Mouse (Mus musculus) brown adipose tissue, adult 24 weeks (tissue): ENCODE data around the gene Ccl9. TPM values are rescaled to one million over a fixed set of nuclear protein-coding genes. Genes with fewer than 3 reads are reported as not detected.

Experiments
- H3K27ac ChIP-seq: fragments of 200-500 bp; replicated peaks from 2 replicates; pipeline ENCODE4 v1.5.1; 2012; ENCODE audit warnings: low read depth, mild to moderate bottlenecking, low read length
- H3K4me1 ChIP-seq: fragments of 200-500 bp; 2 replicates; pipeline ENCODE4 v1.6.1; 2012; ENCODE audit warnings: low read length, mixed read lengths; ENCODE audit not compliant: control insufficient read depth, insufficient read depth, insufficient read length
- H3K4me3 ChIP-seq: fragments of 200-500 bp; 2 replicates; pipeline ENCODE4 v1.5.1; 2012; ENCODE audit warnings: low read depth, mild to moderate bottlenecking, low read length, moderate library complexity; ENCODE audit not compliant: insufficient read depth
- polyA plus RNA-seq: library from polyadenylated mRNA; stranded (reverse); fragments of >200 nt; gene quantifications from 2 replicates; pipeline ENCODE4 v1.2.4, GENCODE M21; 2012; ENCODE audit not compliant: missing spikeins, insufficient read depth, insufficient read length

Gene Ccl9
- polyA plus RNA-seq, 1 experiment = 13.7 TPM

DNA sequence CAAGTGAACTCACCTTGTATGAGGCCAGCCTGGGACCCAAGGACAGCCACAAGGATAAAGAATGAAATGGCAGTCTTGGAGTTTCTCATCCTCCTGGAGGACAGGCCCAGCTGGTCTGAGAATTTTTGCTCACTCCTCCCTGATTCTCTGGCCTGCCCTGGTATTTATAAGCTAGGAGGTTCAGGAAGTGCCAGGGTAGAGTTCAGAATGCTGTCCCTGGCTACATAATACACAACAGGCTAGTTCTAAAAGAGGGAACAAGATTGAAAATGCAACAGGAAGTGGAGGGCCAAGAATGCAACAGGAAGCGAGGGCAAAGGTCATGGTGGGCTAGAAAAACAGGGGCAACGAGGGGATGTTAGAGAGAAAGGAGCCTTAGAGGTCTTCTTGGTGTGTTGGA is 14.4 kb upstream of the Ccl9 start, which contains the start of gene Ccl6:
Gene Ccl6 (minus strand): TSS at position 235 of the 400 bp plus-strand sequence.
- Histone ChIP-seq H3K4me1 (no peaks in the 10 kb centered on the region), H3K4me3 (peak within 1 kb of the TSS; percentile 44), H3K27ac (peak within 1 kb of the TSS; percentile 76)

DNA sequence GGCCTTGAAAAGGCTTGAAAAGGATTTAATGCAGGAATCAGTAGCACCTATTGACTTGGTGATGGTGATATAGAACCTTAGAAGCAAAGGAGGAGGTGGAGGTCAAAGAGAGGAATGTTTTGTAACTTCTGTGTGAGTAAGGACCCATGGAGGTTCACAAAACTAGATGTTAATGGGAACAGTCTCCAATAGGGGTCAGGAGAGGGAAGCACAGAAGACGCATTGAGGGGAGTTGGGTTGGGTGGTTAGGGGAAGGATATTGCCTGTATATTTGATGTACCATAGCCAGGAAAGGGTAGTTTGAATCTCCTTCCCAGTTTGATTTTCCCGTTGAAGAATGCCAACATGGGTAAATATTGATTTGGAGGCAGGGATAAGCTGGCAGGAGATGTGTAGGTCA is 5.8 kb upstream of the Ccl9 start:
- Histone ChIP-seq H3K4me1 (0 out of 2 replicates have a peak, but pooled peaks cover 7% of the 10 kb centered on the region), H3K27ac (no peak overlapping the region), H3K4me3 (no peak overlapping the region)

DNA sequence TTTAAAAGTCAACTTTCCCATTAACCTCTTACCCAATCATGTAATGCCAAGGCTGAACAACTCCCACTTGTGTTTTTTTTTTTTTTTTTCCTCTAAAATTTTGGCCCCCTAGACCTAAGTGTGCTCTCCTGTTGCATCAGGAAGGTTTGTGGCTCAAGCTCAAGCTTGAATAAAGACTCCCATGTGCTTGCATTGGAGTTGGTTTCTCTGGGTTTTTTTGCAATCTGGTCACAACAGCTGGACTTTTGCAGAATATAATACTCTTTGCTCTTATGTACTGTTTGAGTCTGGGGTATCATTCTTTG is 5.0 kb upstream of the Ccl9 start:
- 0 out of 2 replicates have a peak, but pooled peaks cover 7% of the 10 kb centered on the region for H3K4me1 ChIP-seq
- no peak overlapping the region for H3K4me3 ChIP-seq
- H3K27ac ChIP-seq = no peak overlapping the region

DNA sequence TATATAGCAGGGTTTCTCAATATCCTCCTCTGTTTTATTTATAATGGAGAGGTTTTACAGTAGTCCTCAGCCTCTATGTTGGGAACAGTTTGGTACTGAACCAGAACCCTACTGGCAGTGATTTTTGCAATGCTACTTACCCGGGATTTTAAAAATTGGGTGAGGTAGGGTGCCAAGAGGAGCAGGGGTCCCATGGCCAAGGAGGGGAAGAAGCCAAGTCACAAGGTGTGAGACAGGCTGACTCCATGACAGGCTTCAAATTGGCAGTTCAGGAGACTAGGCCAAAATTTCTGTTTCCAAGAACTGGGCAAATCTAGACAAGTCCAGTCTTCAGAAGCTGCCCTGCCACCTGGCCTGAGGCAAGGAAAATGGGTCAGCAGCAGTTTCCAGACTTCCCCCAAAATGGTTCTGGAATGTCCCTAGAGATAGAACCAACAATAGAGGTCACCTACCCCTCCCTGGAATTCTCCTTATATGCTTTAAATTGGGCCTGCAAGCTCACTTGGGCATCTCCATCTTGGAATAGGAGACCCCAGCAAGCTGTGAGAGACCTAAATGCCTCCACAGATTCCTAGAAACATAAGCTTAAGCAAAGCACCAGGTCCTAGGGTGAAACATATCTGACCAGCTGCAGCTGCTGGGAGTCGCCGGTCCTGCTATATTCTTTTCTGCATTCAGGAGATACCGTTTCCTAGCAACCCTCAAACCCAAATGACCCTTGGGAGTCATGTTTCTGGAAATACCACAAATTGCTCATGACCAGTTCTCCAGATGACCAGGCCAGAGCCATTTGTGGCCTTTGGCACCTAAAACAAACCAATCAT is 4.4 kb upstream of the Ccl9 start:
- 0 out of 2 replicates have a peak, but pooled peaks cover 7% of the 10 kb centered on the region for H3K4me1 ChIP-seq
- H3K4me3 ChIP-seq = no peak overlapping the region
- no peak overlapping the region for H3K27ac ChIP-seq

DNA sequence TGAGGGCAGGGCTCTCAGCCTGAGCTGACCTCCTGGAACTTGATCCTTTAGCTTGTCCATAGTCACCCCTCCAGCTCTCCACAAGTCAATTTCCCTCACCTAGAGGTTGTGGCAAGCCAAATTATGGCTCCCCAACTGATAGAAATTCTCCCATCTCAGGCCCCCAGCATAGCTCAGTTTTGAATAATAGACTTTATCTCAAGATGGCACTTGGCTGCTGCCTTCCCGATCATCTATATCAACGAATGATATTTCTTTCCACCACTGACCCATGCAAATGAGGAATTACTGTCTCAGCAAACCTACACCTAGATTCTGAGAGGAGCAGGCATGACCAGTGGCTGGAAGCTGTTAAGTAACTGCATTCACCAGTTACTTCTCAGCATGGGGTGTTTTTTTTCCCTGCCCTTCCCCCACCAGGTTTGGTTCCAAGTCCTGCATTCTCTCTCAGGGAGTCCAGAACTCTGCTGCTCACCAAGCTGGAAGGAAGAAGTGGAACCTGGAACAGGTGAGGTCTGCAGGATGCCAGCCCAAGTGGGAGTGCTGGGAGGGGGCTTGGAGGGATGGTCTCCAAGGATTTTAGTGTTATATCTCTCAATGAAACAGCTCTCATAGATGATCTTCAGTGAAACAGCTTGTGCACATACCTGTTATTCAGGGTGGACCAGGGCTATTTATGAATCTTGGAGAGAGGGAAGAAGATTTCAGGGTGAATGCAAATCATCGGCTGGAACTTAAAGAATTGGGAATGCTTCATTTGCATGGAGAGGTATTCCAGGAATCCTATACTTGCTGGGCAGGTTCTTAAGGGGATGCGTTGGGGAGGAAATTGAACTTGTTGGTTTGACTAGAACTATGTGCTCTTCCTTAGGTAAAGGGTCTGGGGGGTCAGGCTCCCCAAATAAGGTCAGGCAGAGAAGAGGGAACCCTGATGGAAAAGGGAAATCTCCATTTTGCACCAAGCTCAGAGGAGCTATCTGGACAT is 3.5 kb upstream of the Ccl9 start:
- Histone ChIP-seq H3K4me1 (0 out of 2 replicates have a peak, but pooled peaks cover 7% of the 10 kb centered on the region), H3K4me3 (no peak overlapping the region), H3K27ac (no peak overlapping the region)

DNA sequence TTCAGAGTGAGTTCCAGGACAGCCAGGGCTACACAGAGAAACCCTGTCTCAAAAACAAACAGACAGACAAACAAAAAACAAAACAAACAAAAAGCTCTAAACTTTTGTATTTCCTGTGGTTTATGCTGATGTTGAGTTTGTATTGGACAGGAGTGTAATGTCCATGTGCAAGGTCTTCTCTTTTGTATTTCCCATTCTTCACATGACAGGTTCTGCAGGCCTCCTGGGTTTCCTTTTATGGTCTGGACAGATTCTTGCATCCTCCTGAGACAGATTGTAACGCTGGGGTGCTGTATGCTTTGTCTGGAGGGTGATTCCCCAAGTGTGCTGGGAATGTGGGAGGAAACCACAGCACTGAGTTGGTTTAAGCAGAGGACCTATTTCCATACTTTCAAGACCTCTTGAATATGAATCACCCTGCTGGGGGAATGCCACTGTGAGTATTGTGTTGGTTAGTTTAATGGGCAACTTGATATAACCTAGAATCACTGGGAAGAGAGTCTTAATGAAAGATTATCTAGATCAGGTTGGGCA is 2.3 kb upstream of the Ccl9 start:
- Histone ChIP-seq H3K4me1 (0 out of 2 replicates have a peak, but pooled peaks cover 7% of the 10 kb centered on the region), H3K27ac (no peak overlapping the region), H3K4me3 (no peak overlapping the region)

DNA sequence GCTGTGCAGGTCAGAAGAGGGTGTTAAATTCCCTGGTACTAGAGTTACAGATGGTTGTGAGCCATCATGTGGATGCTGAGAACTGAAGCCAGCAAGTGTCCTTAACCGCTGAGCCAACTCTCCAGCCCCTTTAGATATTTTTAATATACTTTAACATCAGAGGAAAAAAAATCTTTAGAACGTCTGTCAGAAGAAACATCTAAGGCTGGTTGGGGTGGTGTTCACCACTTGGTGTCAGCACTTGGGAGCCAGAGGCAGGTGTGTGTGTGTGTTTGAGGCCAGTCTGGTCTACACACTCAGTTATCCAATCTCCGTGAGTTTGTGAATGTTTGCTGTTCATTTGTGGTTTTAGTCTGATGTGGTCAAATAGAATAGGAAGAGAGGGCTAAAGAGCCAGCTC is 563 bp upstream of the Ccl9 start:
- Histone ChIP-seq H3K4me1 (0 out of 2 replicates have a peak, but pooled peaks cover 7% of the 10 kb centered on the region), H3K27ac (no peak overlapping the region; the same call in 1 of the 2 replicates), H3K4me3 (no peak overlapping the region)

DNA sequence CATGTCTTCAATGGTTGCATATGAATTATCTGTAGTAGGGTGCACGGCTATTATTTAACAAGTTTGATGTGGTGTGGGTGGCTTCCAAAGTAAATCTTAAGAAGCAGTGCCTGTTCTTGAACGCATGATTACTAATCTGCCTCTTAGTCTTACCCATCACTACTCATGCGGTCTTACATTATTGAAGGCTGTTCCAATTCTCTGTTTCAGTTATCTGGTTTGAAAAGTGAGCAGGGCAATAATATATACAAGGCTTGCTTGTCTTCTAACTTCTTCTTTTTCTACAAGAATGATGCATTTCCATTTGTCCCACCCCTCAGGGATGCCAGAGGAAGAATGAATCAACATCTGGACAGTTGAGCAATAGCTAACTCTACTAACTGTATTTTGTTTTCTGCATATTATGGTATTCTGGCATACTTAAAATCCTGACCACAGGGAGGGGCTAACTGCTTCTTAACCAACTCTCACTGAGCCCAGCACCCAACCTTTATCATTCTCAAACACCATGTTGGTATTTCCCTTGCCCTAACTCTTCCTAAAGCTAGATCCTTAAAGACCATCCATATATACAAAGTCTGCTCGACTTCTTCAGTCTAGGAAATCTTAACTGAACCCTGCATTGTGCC is 1.4 kb downstream of the Ccl9 start:
- Histone ChIP-seq H3K27ac (peak overlapping the region; percentile 68; the same call in 1 of the 2 replicates), H3K4me1 (0 out of 2 replicates have a peak, but pooled peaks cover 2% of the 10 kb centered on the region), H3K4me3 (no peak overlapping the region)

DNA sequence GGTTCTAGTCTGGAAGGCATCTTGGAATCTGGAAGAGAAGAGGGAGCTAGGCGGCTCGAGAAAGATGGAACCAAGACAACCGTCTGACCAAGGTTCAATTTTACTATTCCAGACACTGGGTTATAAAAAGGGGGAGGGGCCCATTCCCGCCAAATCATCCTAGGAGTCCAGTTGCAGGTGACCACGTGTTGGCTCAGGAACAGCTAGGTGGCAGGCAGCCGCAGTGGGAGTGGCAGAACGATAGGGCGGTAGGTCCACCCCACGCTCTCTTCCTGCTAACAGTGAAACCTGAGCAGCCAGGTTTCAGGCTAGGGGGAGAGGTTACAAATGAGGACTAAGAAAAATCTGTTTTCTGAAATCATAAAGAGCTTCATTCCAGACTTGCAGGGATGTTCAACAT is 5.6 kb downstream of the Ccl9 start:
- no peak overlapping the region for H3K27ac ChIP-seq
- H3K4me3 ChIP-seq = no peak overlapping the region
- peaks cover 2% of the 10 kb centered on the region; the same call in 1 of the 2 replicates for H3K4me1 ChIP-seq

DNA sequence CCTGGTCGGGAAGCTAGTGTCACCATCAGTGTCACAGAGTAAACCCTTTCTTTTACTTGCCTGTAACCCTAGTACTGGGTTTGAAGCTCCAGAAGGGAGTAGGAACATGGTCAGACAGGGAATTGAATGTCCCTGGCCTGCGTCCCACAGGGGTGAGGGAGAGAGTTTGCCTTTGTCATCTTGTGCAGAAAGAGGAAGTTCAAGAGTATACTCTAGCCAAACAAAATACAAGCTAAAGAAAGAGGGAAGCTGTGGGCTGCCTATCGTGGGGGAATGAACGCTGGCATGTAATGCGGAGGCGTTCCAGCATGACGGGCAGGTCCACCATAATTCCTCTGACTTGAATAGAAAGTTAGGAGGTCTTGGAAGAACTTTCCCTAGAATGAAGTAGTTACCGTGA is 6.2 kb downstream of the Ccl9 start:
- peaks cover 2% of the 10 kb centered on the region; the same call in 1 of the 2 replicates for H3K4me1 ChIP-seq
- peak overlapping the region; percentile 38; the same call in 1 of the 2 replicates for H3K27ac ChIP-seq
- no peak overlapping the region for H3K4me3 ChIP-seq

DNA sequence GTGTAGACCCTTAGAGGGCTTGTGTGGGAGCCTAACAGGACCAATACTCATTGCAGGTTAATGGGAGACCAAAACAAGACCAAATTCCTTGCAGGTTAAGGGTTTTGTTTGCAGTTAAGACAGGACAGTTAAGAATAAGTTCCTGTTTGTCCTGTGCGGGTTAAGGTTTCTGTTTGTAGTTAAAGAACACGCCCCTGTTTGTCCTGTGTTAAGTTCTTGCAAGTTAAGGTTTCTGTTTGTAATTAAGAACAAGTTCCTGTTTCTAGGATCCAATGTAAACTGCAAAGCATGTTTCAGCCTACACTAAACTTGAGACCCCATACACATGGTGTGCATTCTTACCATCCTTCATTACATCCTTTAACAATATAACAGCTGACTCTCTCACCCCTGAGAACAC is 8.2 kb downstream of the Ccl9 start:
- no peak overlapping the region for H3K4me3 ChIP-seq
- peaks cover 2% of the 10 kb centered on the region; the same call in 1 of the 2 replicates for H3K4me1 ChIP-seq
- H3K27ac ChIP-seq = no peak overlapping the region

DNA sequence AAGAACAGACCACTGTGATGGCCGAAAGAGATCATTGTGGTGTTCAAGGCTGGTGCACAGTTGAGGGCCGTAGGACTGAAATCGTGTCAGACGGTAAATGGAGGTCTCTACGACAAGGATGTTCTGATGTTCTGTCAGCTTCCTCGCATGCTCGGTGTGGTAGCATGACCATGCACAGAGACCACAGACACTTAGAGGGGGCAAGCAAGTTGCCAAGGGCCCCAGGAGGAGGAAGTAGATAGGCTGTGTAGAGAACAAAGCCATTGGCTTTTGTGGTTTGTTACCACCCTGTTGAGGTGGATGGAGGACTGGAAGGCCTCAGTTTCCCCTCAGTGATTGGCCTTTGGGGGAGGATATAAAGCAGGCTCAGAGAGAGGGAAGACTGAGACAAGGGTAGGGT is 9.2 kb downstream of the Ccl9 start:
- Histone ChIP-seq H3K4me3 (no peak overlapping the region), H3K27ac (no peak overlapping the region), H3K4me1 (peaks cover 2% of the 10 kb centered on the region; the same call in 1 of the 2 replicates)

DNA sequence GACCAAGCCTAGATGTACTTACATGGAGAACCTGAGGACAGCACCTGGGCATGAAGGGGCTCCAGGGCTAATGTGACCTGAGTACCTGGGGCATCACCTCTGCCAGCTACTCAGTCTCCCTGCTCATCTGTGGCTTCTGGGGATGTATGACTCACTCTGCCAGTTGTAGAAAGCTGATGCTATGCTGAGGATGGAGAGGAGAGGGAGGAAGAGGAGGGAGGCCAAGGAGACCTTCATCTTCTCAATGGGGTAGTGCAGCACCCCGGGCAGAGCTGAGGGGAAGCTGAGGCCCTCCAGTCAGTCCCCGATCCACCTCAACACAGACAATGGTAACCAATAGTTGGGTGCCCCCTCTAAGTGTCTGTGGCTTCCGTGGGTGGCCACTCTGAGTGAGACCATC is 9.7 kb downstream of the Ccl9 start:
- H3K27ac ChIP-seq = no peak overlapping the region
- peaks cover 2% of the 10 kb centered on the region; the same call in 1 of the 2 replicates for H3K4me1 ChIP-seq
- no peak overlapping the region for H3K4me3 ChIP-seq

DNA sequence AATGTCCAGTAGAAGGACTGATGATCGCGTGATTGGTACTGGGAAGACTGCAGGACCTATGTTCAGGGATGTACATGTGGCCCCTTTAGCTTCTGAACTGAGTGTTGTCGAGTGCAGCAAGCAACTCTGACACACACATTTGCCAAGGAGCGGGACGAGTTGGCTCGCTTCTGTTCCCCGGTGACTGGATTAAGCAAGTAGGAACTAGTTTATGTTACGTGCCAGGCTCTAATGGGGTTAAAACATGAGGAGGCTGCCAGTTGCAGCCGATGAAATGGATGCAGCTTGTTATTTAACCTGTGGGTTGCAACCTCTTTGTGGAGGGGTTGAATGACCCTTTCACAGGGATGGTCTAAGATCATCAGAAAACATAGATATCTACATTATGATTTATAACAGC is 10.4 kb downstream of the Ccl9 start:
- peaks cover 2% of the 10 kb centered on the region; the same call in 1 of the 2 replicates for H3K4me1 ChIP-seq
- no peak overlapping the region for H3K4me3 ChIP-seq
- no peak overlapping the region for H3K27ac ChIP-seq
